Mouse (Mus musculus) heart, embryonic 13.5 days (tissue): ENCODE measurements around the gene Adamts20. TPM values are rescaled to one million over a fixed set of nuclear protein-coding genes. Genes with fewer than 3 reads are reported as not detected.
A peak's percentile ranks its signal among the peaks of the same experiment; 100 is the strongest.

ENCODE experiments used
- ATAC-seq: fragments of 200-750 bp; cut with Nextera tagmentation; 2 replicates; pipeline ENCODE4 v1.8.0; 2017; ENCODE audit warnings: moderate TSS enrichment; ENCODE audit not compliant: insufficient number of reproducible peaks, low FRiP score, low TSS enrichment; ENCODE audit errors: extremely low read depth
- H3K27ac ChIP-seq: fragments of 300-500 bp; sonication (generic); replicated peaks from 2 replicates; pipeline ENCODE4 v1.5.1; 2015; ENCODE audit warnings: moderate library complexity, mild to moderate bottlenecking, inconsistent platforms
- H3K27me3 ChIP-seq: fragments of 300-500 bp; sonication (generic); replicated peaks from 2 replicates; pipeline ENCODE4 v1.6.1; 2015; ENCODE audit warnings: mild to moderate bottlenecking, inconsistent platforms
- H3K36me3 ChIP-seq: fragments of 300-500 bp; sonication (generic); 2 replicates; pipeline ENCODE4 v1.6.1; 2015; ENCODE audit warnings: mild to moderate bottlenecking, inconsistent platforms
- H3K4me1 ChIP-seq: fragments of 300-500 bp; sonication (generic); 2 replicates; pipeline ENCODE4 v1.6.1; 2015; ENCODE audit warnings: inconsistent platforms
- H3K4me2 ChIP-seq: fragments of 300-500 bp; sonication (generic); 2 replicates; pipeline ENCODE4 v1.6.1; 2015; ENCODE audit warnings: inconsistent platforms, mild to moderate bottlenecking, moderate library complexity
- H3K4me3 ChIP-seq: fragments of 300-500 bp; sonication (generic); 2 replicates; pipeline ENCODE4 v1.5.1; 2015; ENCODE audit warnings: moderate library complexity, mild to moderate bottlenecking, inconsistent platforms
- H3K9ac ChIP-seq: fragments of 300-500 bp; sonication (generic); 2 replicates; pipeline ENCODE4 v1.6.1; 2015; ENCODE audit warnings: inconsistent platforms, mild to moderate bottlenecking, moderate library complexity
- H3K9me3 ChIP-seq: fragments of 300-500 bp; sonication (generic); 2 replicates; pipeline ENCODE4 v1.6.1; 2016; ENCODE audit warnings: inconsistent platforms
- WGBS: fragments of 180-500 bp; shearing (Covaris S2); methylation state at CpG from one replicate; pipeline ENCODE4 v1.1.7; 2015; ENCODE audit warnings: mixed read lengths; 5-methylcytosine and 5-hydroxymethylcytosine counted together
- polyA plus RNA-seq: library from polyadenylated mRNA; unstranded; fragments of >200 nt; fragmentation: Nextera tagmentation; extraction: Ambion mirVana; gene quantifications from 2 replicates; pipeline ENCODE4 v1.2.1, GENCODE M21; 2015

Gene Adamts20
- polyA plus RNA-seq, 1 experiment from 2014 or later, result 1.4 TPM

GRCm38 (mm10) chr15:94326626-94327025 is 138.6 kb downstream of the Adamts20 start:
- peaks cover 22% of the 10 kb centered on the region for H3K4me1 ChIP-seq
- no peak overlapping the region for H3K9ac ChIP-seq
- H3K27ac ChIP-seq, result peak overlapping the region; percentile 67; the same call in 1 of the 2 replicates
- 64% methylated on average over 5 of the region's 5 CpGs for WGBS
- no peak overlapping the region for H3K4me3 ChIP-seq
- H3K4me2 ChIP-seq, result no peak overlapping the region
- no peaks in the 10 kb centered on the region for H3K27me3 ChIP-seq
- H3K36me3 ChIP-seq, result 0 out of 2 replicates have a peak, but pooled peaks cover 5% of the 10 kb centered on the region
- H3K9me3 ChIP-seq, result no peaks in the 10 kb centered on the region
- ATAC-seq, result no peak

GRCm38 (mm10) chr15:94325509-94326181 is 139.6 kb downstream of the Adamts20 start:
- 0 out of 2 replicates have a peak overlapping the region, but pooled peaks have one; percentile 44 for H3K9ac ChIP-seq
- WGBS, result 32% methylated on average over 13 of the region's 13 CpGs
- 0 out of 2 replicates have a peak, but pooled peaks cover 5% of the 10 kb centered on the region for H3K36me3 ChIP-seq
- H3K4me3 ChIP-seq, result no peak overlapping the region
- peak overlapping the region; percentile 67 for H3K27ac ChIP-seq
- no peak for ATAC-seq
- H3K4me2 ChIP-seq, result peak overlapping the region; percentile 27
- H3K27me3 ChIP-seq, result no peaks in the 10 kb centered on the region
- peaks cover 22% of the 10 kb centered on the region for H3K4me1 ChIP-seq
- no peaks in the 10 kb centered on the region for H3K9me3 ChIP-seq

GRCm38 (mm10) chr15:94316171-94316570 is 149.0 kb downstream of the Adamts20 start:
- no peak overlapping the region for H3K9ac ChIP-seq
- H3K4me3 ChIP-seq, result no peak overlapping the region
- no peak overlapping the region for H3K27ac ChIP-seq
- H3K4me1 ChIP-seq, result peaks cover 5% of the 10 kb centered on the region; the same call in 1 of the 2 replicates
- H3K9me3 ChIP-seq, result no peaks in the 10 kb centered on the region
- no peak for ATAC-seq
- no peak overlapping the region for H3K4me2 ChIP-seq
- WGBS, result 72% methylated on average over 3 of the region's 3 CpGs
- H3K36me3 ChIP-seq, result no peaks in the 10 kb centered on the region
- no peaks in the 10 kb centered on the region for H3K27me3 ChIP-seq

- no peak overlapping the region for H3K4me2 ChIP-seq
- ATAC-seq, result no peak
- H3K36me3 ChIP-seq, result no peaks in the 10 kb centered on the region
- no peak overlapping the region for H3K27ac ChIP-seq
- no peak overlapping the region for H3K9ac ChIP-seq
- no peak overlapping the region for H3K4me3 ChIP-seq
- WGBS, result 75% methylated on average over 7 of the region's 7 CpGs
- H3K9me3 ChIP-seq, result no peaks in the 10 kb centered on the region
- H3K4me1 ChIP-seq, result no peaks in the 10 kb centered on the region
- no peaks in the 10 kb centered on the region for H3K27me3 ChIP-seq
Observed at GRCm38 (mm10) chr15:94309689-94310088, 155.5 kb downstream of the Adamts20 start.

- Histone ChIP-seq H3K27ac (no peak overlapping the region), H3K9me3 (no peaks in the 10 kb centered on the region), H3K27me3 (no peaks in the 10 kb centered on the region), H3K9ac (no peak overlapping the region), H3K36me3 (no peaks in the 10 kb centered on the region), H3K4me3 (no peak overlapping the region), H3K4me1 (no peaks in the 10 kb centered on the region), H3K4me2 (no peak overlapping the region)
- WGBS, result 52% methylated on average over 9 of the region's 9 CpGs
- ATAC-seq, result no peak
Observed at GRCm38 (mm10) chr15:94307888-94308287, 157.3 kb downstream of the Adamts20 start.

- 82% methylated on average over 3 of the region's 3 CpGs for WGBS
- no peaks in the 10 kb centered on the region for H3K27me3 ChIP-seq
- no peaks in the 10 kb centered on the region for H3K36me3 ChIP-seq
- H3K4me3 ChIP-seq, result no peak overlapping the region
- H3K9ac ChIP-seq, result no peak overlapping the region
- H3K4me2 ChIP-seq, result no peak overlapping the region
- H3K4me1 ChIP-seq, result no peaks in the 10 kb centered on the region
- no peaks in the 10 kb centered on the region for H3K9me3 ChIP-seq
- ATAC-seq, result no peak
- H3K27ac ChIP-seq, result no peak overlapping the region
Observed at GRCm38 (mm10) chr15:94303151-94303550, 162.1 kb downstream of the Adamts20 start.

- H3K9ac ChIP-seq, result no peak overlapping the region
- 63% methylated on average over 4 of the region's 4 CpGs for WGBS
- no peaks in the 10 kb centered on the region for H3K36me3 ChIP-seq
- H3K4me2 ChIP-seq, result no peak overlapping the region
- H3K9me3 ChIP-seq, result no peaks in the 10 kb centered on the region
- no peaks in the 10 kb centered on the region for H3K4me1 ChIP-seq
- no peak overlapping the region for H3K4me3 ChIP-seq
- no peaks in the 10 kb centered on the region for H3K27me3 ChIP-seq
- H3K27ac ChIP-seq, result no peak overlapping the region
- ATAC-seq, result no peak
Observed at GRCm38 (mm10) chr15:94294084-94294483, 171.1 kb downstream of the Adamts20 start.

- Histone ChIP-seq H3K27me3 (no peaks in the 10 kb centered on the region), H3K9me3 (no peaks in the 10 kb centered on the region), H3K4me1 (no peaks in the 10 kb centered on the region), H3K4me3 (no peak overlapping the region), H3K9ac (no peak overlapping the region), H3K36me3 (no peaks in the 10 kb centered on the region), H3K4me2 (no peak overlapping the region), H3K27ac (peak overlapping the region; percentile 17; the same call in 1 of the 2 replicates)
- ATAC-seq, result no peak
- 71% methylated on average over 2 of the region's 2 CpGs for WGBS
Observed at GRCm38 (mm10) chr15:94288015-94288414, 177.2 kb downstream of the Adamts20 start.

GRCm38 (mm10) chr15:94287495-94287894 is 177.7 kb downstream of the Adamts20 start:
- 64% methylated on average over 3 of the region's 3 CpGs for WGBS
- H3K4me2 ChIP-seq, result no peak overlapping the region
- H3K27me3 ChIP-seq, result no peaks in the 10 kb centered on the region
- H3K27ac ChIP-seq, result peak overlapping the region; percentile 17; the same call in 1 of the 2 replicates
- no peaks in the 10 kb centered on the region for H3K36me3 ChIP-seq
- H3K4me1 ChIP-seq, result no peaks in the 10 kb centered on the region
- no peak for ATAC-seq
- no peak overlapping the region for H3K4me3 ChIP-seq
- no peak overlapping the region for H3K9ac ChIP-seq
- no peaks in the 10 kb centered on the region for H3K9me3 ChIP-seq

GRCm38 (mm10) chr15:94276418-94276817 is 188.8 kb downstream of the Adamts20 start:
- Histone ChIP-seq H3K9me3 (no peaks in the 10 kb centered on the region), H3K4me3 (no peak overlapping the region), H3K27me3 (no peaks in the 10 kb centered on the region), H3K36me3 (no peaks in the 10 kb centered on the region), H3K9ac (no peak overlapping the region), H3K4me1 (no peaks in the 10 kb centered on the region), H3K4me2 (no peak overlapping the region), H3K27ac (no peak overlapping the region)
- no peak for ATAC-seq
- 71% methylated on average over 8 of the region's 8 CpGs for WGBS

GRCm38 (mm10) chr15:94265630-94266029 is 199.6 kb downstream of the Adamts20 start:
- H3K27ac ChIP-seq, result no peak overlapping the region
- ATAC-seq, result no peak
- no peaks in the 10 kb centered on the region for H3K27me3 ChIP-seq
- WGBS, result 17% methylated on average over 10 of the region's 10 CpGs
- H3K9me3 ChIP-seq, result no peaks in the 10 kb centered on the region
- H3K4me2 ChIP-seq, result no peak overlapping the region
- peaks cover 14% of the 10 kb centered on the region for H3K4me1 ChIP-seq
- H3K9ac ChIP-seq, result no peak overlapping the region
- H3K4me3 ChIP-seq, result no peak overlapping the region
- H3K36me3 ChIP-seq, result no peaks in the 10 kb centered on the region

- ATAC-seq, result no peak
- 61% methylated on average over 6 of the region's 6 CpGs for WGBS
- Histone ChIP-seq H3K4me1 (peaks cover 14% of the 10 kb centered on the region), H3K9ac (no peak overlapping the region), H3K9me3 (no peaks in the 10 kb centered on the region), H3K27ac (no peak overlapping the region), H3K4me2 (no peak overlapping the region), H3K27me3 (no peaks in the 10 kb centered on the region), H3K36me3 (no peaks in the 10 kb centered on the region), H3K4me3 (no peak overlapping the region)
Observed at GRCm38 (mm10) chr15:94264497-94264879, 200.7 kb downstream of the Adamts20 start.
